Mouse (Mus musculus): ENCODE results near the gene Zbtb7b.

GRCm38 (mm10) chr3:89406887-89407286 lies 12.3 kb upstream of the Zbtb7b start:
- TF ChIP-seq CTCF (IDR thresholded peaks at IDR 0.05; ENCODE audit: low read depth, low read length), result no peak
- no peak for TF ChIP-seq TAL1 (conservative IDR thresholded peaks at IDR 0.05; ENCODE audit: low read depth, low read length)
- TF ChIP-seq POLR2AphosphoS5 (IDR thresholded peaks at IDR 0.05; ENCODE audit: insufficient replicate concordance, low read depth, low read length), result no peak
